ENCODE assay signal across 23 mouse cellular contexts in genomic region chr2:92314031-92314430, GRCm38 (mm10).
"Had no signal": no experiment of that assay in that cellular context is flagged by ENCODE, and none has a peak within 500 bp of the region (broad histone marks: within the 10 kb centered on the region; RNA-seq: fewer than 3 reads in every experiment).

No protein-coding gene starts in this region.

- DNase-seq: gastrocnemius, postnatal 14 days; heart, adult 2 months; heart, postnatal 4 days; kidney, adult 11 months; kidney, adult 2 months; kidney, adult 9 months; kidney, postnatal 14 days; kidney, postnatal 36 days; left cerebral cortex, postnatal 4 days had no signal

- ATAC-seq: hindbrain, embryonic 16.5 days; intestine, embryonic 16.5 days; liver, embryonic 12.5 days had no signal

- H3K4me2 ChIP-seq: heart, embryonic 11.5 days; heart, embryonic 13.5 days; heart, embryonic 15.5 days; hindbrain, embryonic 12.5 days; hindbrain, embryonic 14.5 days; kidney, embryonic 15.5 days; limb, embryonic 13.5 days; limb, embryonic 15.5 days; liver, embryonic 12.5 days had no signal

- H3K4me1 ChIP-seq: heart, embryonic 15.5 days; hindbrain, embryonic 10.5 days; hindbrain, embryonic 12.5 days; kidney, embryonic 15.5 days; limb, embryonic 15.5 days had no signal

- H3K36me3 ChIP-seq: limb, embryonic 15.5 days had no signal

- H3K4me3 ChIP-seq: heart, adult 2 months; heart, embryonic 13.5 days; heart, embryonic 15.5 days; hindbrain, embryonic 10.5 days; hindbrain, embryonic 12.5 days; kidney, embryonic 15.5 days; limb, embryonic 13.5 days; limb, embryonic 15.5 days; liver, embryonic 12.5 days had no signal

- H3K27ac ChIP-seq: heart, adult 2 months; heart, embryonic 13.5 days; heart, embryonic 15.5 days; hindbrain, embryonic 10.5 days; hindbrain, embryonic 12.5 days; hindbrain, embryonic 14.5 days; kidney, embryonic 15.5 days; kidney, postnatal 0 days; limb, embryonic 13.5 days; limb, embryonic 15.5 days; liver, embryonic 12.5 days; liver, embryonic 14.5 days had no signal

- H3K9ac ChIP-seq: heart, embryonic 13.5 days; heart, embryonic 15.5 days; hindbrain, embryonic 12.5 days; hindbrain, embryonic 14.5 days; kidney, embryonic 15.5 days; limb, embryonic 13.5 days; limb, embryonic 15.5 days; liver, embryonic 12.5 days; liver, embryonic 14.5 days had no signal

- H3K9me3 ChIP-seq: heart, embryonic 13.5 days; heart, embryonic 15.5 days; hindbrain, embryonic 10.5 days; hindbrain, embryonic 12.5 days; kidney, embryonic 15.5 days; limb, embryonic 13.5 days; limb, embryonic 15.5 days; liver, embryonic 12.5 days had no signal

- H3K27me3 ChIP-seq: heart, embryonic 13.5 days; heart, embryonic 15.5 days; hindbrain, embryonic 12.5 days; kidney, embryonic 15.5 days; limb, embryonic 13.5 days; limb, embryonic 15.5 days; liver, embryonic 12.5 days had no signal
